ENCODE assay signal across 9 mouse cellular contexts in genomic region chr2:170159795-170160568, GRCm38 (mm10). TPM values are rescaled to one million over a fixed set of nuclear protein-coding genes. Genes with fewer than 3 reads are reported as not detected.
DNase-seq lines count a peak whose midpoint lies in the region; ATAC-seq and TF ChIP-seq lines count a peak whose summit lies in the region.
"Had no signal": no experiment of that assay in that cellular context is flagged by ENCODE, and none has a peak within 500 bp of the region (broad histone marks: within the 10 kb centered on the region; RNA-seq: fewer than 3 reads in every experiment).

No protein-coding gene starts in this region.

- H3K27me3 ChIP-seq in kidney, adult 2 months (replicated peaks; ENCODE audit: control insufficient read depth, insufficient read depth, low read length), result no peaks in the 10 kb centered on the region
- H3K27me3 ChIP-seq: neural tube, embryonic 12.5 days had no signal

- 51% methylated on average over 15 of the region's 15 CpGs for WGBS in kidney, adult 2 months

- no peaks in the 10 kb centered on the region; the same call in 1 of the 2 replicates for H3K4me1 ChIP-seq in kidney, adult 2 months (ENCODE audit: control insufficient read depth, insufficient read depth, low read length)
- H3K4me1 ChIP-seq in ES-E14 (ENCODE audit: control insufficient read depth in 2 of 2, insufficient read depth in 2 of 2, low read length in 2 of 2, poor library complexity in 1 of 2), result peaks cover 10 to 22% of the 10 kb centered on the region in 2 experiments

- peak; percentile 51 for ATAC-seq in megakaryocyte, adult 5-6 weeks (ENCODE audit: poor library complexity, severe bottlenecking)

- TF ChIP-seq POLR2A in kidney, adult 2 months (IDR thresholded peaks at IDR 0.05; ENCODE audit: low read depth, low read length), result no peak

- H3K9me3 ChIP-seq in ES-E14 (ENCODE audit: control insufficient read depth, insufficient read depth, low read depth, low read length), result no peaks in the 10 kb centered on the region
- H3K9me3 ChIP-seq: neural tube, embryonic 12.5 days had no signal

- no peak for TF ChIP-seq CTCF in kidney, adult 2 months (conservative IDR thresholded peaks at IDR 0.05; ENCODE audit: insufficient read depth, insufficient read length, low read depth, low read length)

- no peaks in the 10 kb centered on the region for H3K36me3 ChIP-seq in kidney, adult 2 months (ENCODE audit: control insufficient read depth, insufficient read depth, low read length)
- H3K36me3 ChIP-seq in ES-E14 (ENCODE audit: control insufficient read depth, insufficient read depth, low read length, poor library complexity, severe bottlenecking), result no peaks in the 10 kb centered on the region
- H3K36me3 ChIP-seq: neural tube, embryonic 12.5 days had no signal

- in situ Hi-C loops in ES-E14 (cut with MboI; ENCODE audit: low sequenced_read_pairs in 2 of 2, unreplicated experiment in 2 of 2), result no loop called here

- intact Hi-C loops in gastrocnemius, postnatal 36 days (cut with DNase I), result no loop called here

- no peak overlapping the region for H3K27ac ChIP-seq in kidney, adult 2 months (ENCODE audit: insufficient read depth, low read depth, low read length)
- H3K27ac ChIP-seq in ES-E14 (ENCODE audit: insufficient read depth, low read depth, low read length, poor library complexity, severe bottlenecking), result no peak overlapping the region; the same call in 1 of the 2 replicates
- H3K27ac ChIP-seq: neural tube, embryonic 12.5 days had no signal

- no peak overlapping the region for H3K4me3 ChIP-seq in kidney, adult 2 months (ENCODE audit: insufficient read depth, low read depth, low read length)
- H3K4me3 ChIP-seq in ES-E14 (ENCODE audit: insufficient read depth in 1 of 2, low read depth in 1 of 2, low read length in 2 of 2, poor library complexity in 1 of 2, severe bottlenecking in 1 of 2), result no peak overlapping the region
- H3K4me3 ChIP-seq: neural tube, embryonic 12.5 days had no signal

- peak overlapping the region; percentile 27; the same call in 1 of the 2 replicates for H3K9ac ChIP-seq in ES-E14 (ENCODE audit: insufficient read depth, low read depth, low read length, poor library complexity, severe bottlenecking)
- H3K9ac ChIP-seq: neural tube, embryonic 12.5 days had no signal

- peak; percentile 23 for DNase-seq in kidney, adult 2 months
- DNase-seq in kidney, postnatal 10 days, result no peak
- DNase-seq in ES-E14 (ENCODE audit: low read depth, low spot score), result no peak
- DNase-seq in heart, adult 8-10 months (ENCODE audit: low spot score), result peak; percentile 41
- DNase-seq in gastrocnemius, postnatal 36 days, result no peak
- no peak for DNase-seq in ovary, postnatal 36 days (ENCODE audit: low spot score)
- no peak for DNase-seq in layer of hippocampus, adult 11-12 months (ENCODE audit: low spot score)

TF ChIP-seq in ES-E14, 5 proteins besides CTCF, POLR2A, EP300 and RAD21:
- no peak for TF ChIP-seq ZNF384 (IDR thresholded peaks at IDR 0.05; ENCODE audit: low read depth, low read length)
- no peak for TF ChIP-seq MAFK (IDR thresholded peaks at IDR 0.05; ENCODE audit: insufficient read depth, low read depth, low read length)
- no peak for TF ChIP-seq HCFC1 (IDR thresholded peaks at IDR 0.05; ENCODE audit: borderline replicate concordance, insufficient read depth, low read length)
- no peak for TF ChIP-seq ZC3H11A (IDR thresholded peaks at IDR 0.05; ENCODE audit: borderline replicate concordance, low read depth, low read length)
- TF ChIP-seq CHD2 (IDR thresholded peaks at IDR 0.05; ENCODE audit: low read depth, low read length), result no peak

RNA-seq across cellular contexts. Expression of gene Zfp217, which starts 12.1 kb away (rescaled TPM):
- polyA plus RNA-seq in kidney, adult 2 months (2012; rRNA removed), result 7.0 and 8.2 TPM in 2 replicates
- total RNA-seq in ES-E14 (2012; rRNA removed), result 23.2 and 28.4 TPM in 2 replicates
- total RNA-seq in heart, adult 8-10 months (2022), result 10 to 100 TPM in 1 of 4 experiments, 1 to 10 TPM in 3; 7.4 to 12.0 (median 8.9) TPM
- 40.4 and 52.3 TPM in 2 replicates for total RNA-seq in megakaryocyte, adult 5-6 weeks (2015)
- 50.9 and 62.5 TPM in 2 replicates for total RNA-seq in megakaryocyte, adult 5-6 weeks (2017)
- total RNA-seq in gastrocnemius, postnatal 36 days (2021), result 1 to 10 TPM; 4.3 to 5.7 TPM

Comparison
In these comparisons a context has a peak if more than half of its experiments do, and no peak if none do; other contexts are left out.
1. DNase-seq: peak in kidney, adult 2 months (single experiment) and heart, adult 8-10 months (single experiment); none in kidney, postnatal 10 days (single experiment), ES-E14 (single experiment), gastrocnemius, postnatal 36 days (0 of 2), ovary, postnatal 36 days (single experiment) and layer of hippocampus, adult 11-12 months (single experiment).